Mouse (Mus musculus): Measurements from ENCODE around the gene Kremen1.

Kremen1 gene

GRCm38 (mm10) chr11:5215401-5216187 is 45.8 kb downstream of the Kremen1 start:
- no peak for DNase-seq

GRCm38 (mm10) chr11:5214483-5215040 is 46.8 kb downstream of the Kremen1 start:
- no peak for DNase-seq

- no peak for DNase-seq
Observed at GRCm38 (mm10) chr11:5203054-5203453, 58.3 kb downstream of the Kremen1 start.

GRCm38 (mm10) chr11:5201799-5202680 is 59.3 kb downstream of the Kremen1 start:
- no peak for DNase-seq

GRCm38 (mm10) chr11:5199879-5200278 is 61.5 kb downstream of the Kremen1 start:
- no peak for DNase-seq

GRCm38 (mm10) chr11:5197068-5197467 is 64.3 kb downstream of the Kremen1 start:
- DNase-seq, result no peak

GRCm38 (mm10) chr11:5196583-5196982 is 64.8 kb downstream of the Kremen1 start:
- DNase-seq, result no peak

- DNase-seq, result no peak
Observed at GRCm38 (mm10) chr11:5193576-5193881, 67.8 kb downstream of the Kremen1 start.

- no peak for DNase-seq
Observed at GRCm38 (mm10) chr11:5192840-5193575, 68.3 kb downstream of the Kremen1 start.

GRCm38 (mm10) chr11:5192084-5192516 is 69.3 kb downstream of the Kremen1 start:
- no peak for DNase-seq

GRCm38 (mm10) chr11:5189239-5189933 is 72.0 kb downstream of the Kremen1 start:
- DNase-seq, result no peak

GRCm38 (mm10) chr11:5188170-5188569 is 73.2 kb downstream of the Kremen1 start:
- no peak for DNase-seq

- no peak for DNase-seq
Observed at GRCm38 (mm10) chr11:5184832-5185231, 76.5 kb downstream of the Kremen1 start.

- DNase-seq, result no peak
Observed at GRCm38 (mm10) chr11:5184250-5184649, 77.1 kb downstream of the Kremen1 start.

- DNase-seq, result no peak
Observed at GRCm38 (mm10) chr11:5182870-5183269, 78.5 kb downstream of the Kremen1 start.

- DNase-seq, result peak; percentile 70
Observed at GRCm38 (mm10) chr11:5181850-5182404, 79.4 kb downstream of the Kremen1 start.

- DNase-seq, result no peak
Observed at GRCm38 (mm10) chr11:5179391-5179790, 82.0 kb downstream of the Kremen1 start.

- no peak for DNase-seq
Observed at GRCm38 (mm10) chr11:5177171-5177570, 84.2 kb downstream of the Kremen1 start.

GRCm38 (mm10) chr11:5176685-5177084 is 84.7 kb downstream of the Kremen1 start:
- no peak for DNase-seq

- no peak for DNase-seq
Observed at GRCm38 (mm10) chr11:5175866-5176265, 85.5 kb downstream of the Kremen1 start.

GRCm38 (mm10) chr11:5175141-5175540 is 86.2 kb downstream of the Kremen1 start:
- no peak for DNase-seq

GRCm38 (mm10) chr11:5172861-5173260 is 88.5 kb downstream of the Kremen1 start:
- DNase-seq, result no peak

Measured in right cerebral cortex, adult 18-20 months (tissue).